In the genomic region with DNA sequence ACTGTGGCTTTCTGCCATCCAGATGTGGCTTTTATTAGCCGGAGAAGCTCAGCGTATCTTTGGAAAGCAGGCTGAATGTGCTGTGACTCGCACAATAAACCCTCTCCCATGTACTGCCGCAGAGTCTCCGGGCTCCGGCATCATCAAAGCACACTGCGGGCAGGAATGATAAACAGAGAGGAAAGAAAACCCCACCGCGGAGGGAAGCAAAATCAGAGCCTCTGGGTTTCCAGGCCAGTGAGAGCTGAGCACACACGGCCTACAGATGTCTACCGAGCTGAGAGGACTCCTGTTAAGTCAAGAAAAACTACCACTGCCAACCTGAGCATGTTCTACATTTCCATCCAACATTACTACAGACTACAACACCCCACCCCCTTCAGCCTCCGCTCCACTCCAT, we compare ENCODE assay signal across 11 mouse cellular contexts. TPM values are rescaled to one million over a fixed set of nuclear protein-coding genes. Genes with fewer than 3 reads are reported as not detected.
DNase-seq lines count a peak whose midpoint lies in the region; ATAC-seq and TF ChIP-seq lines count a peak whose summit lies in the region.
"Had no signal": no experiment of that assay in that cellular context is flagged by ENCODE, and none has a peak within 500 bp of the region (broad histone marks: within the 10 kb centered on the region; RNA-seq: fewer than 3 reads in every experiment).

No protein-coding gene starts in this region.

- intact Hi-C loops in gastrocnemius, adult 2 months (cut with DNase I) = loop anchor here (2.0 to 10.0 kb wide), 2 partner anchors 17 to 119 kb away; no protein-coding TSS in a partner anchor

- peak overlapping the region; percentile 98 for H3K27ac ChIP-seq in gastrocnemius, adult 2 months
- no peak overlapping the region for H3K27ac ChIP-seq in ES-E14 (ENCODE audit: insufficient read depth, low read depth, low read length, poor library complexity, severe bottlenecking)
- peak overlapping the region; percentile 53 for H3K27ac ChIP-seq in heart, embryonic 15.5 days
- no peak overlapping the region; the same call in 1 of the 2 replicates for H3K27ac ChIP-seq in liver, embryonic 16.5 days (ENCODE audit: low read length)

- ATAC-seq in heart, embryonic 15.5 days (replicated peaks; ENCODE audit: insufficient number of reproducible peaks, insufficient read depth, low FRiP score, low read depth) = no peak
- ATAC-seq in liver, embryonic 16.5 days (ENCODE audit: low read depth) = no peak

- no peaks in the 10 kb centered on the region for H3K27me3 ChIP-seq in heart, embryonic 15.5 days
- H3K27me3 ChIP-seq in liver, embryonic 16.5 days (ENCODE audit: control insufficient read depth, insufficient read depth, low read depth, low read length) = peaks cover 5% of the 10 kb centered on the region; the same call in 1 of the 2 replicates

- WGBS in heart, embryonic 15.5 days = 18% methylated on average over 12 of the region's 12 CpGs
- 45% methylated on average over 12 of the region's 12 CpGs for WGBS in liver, embryonic 16.5 days (ENCODE audit: insufficient replicate concordance)

- H3K4me1 ChIP-seq in ES-E14 (ENCODE audit: control insufficient read depth in 2 of 2, insufficient read depth in 2 of 2, low read length in 2 of 2, poor library complexity in 1 of 2) = peaks cover 6 to 18% of the 10 kb centered on the region in 2 experiments
- H3K4me1 ChIP-seq in heart, embryonic 15.5 days (replicated peaks) = peaks cover 80% of the 10 kb centered on the region
- peaks cover 40% of the 10 kb centered on the region for H3K4me1 ChIP-seq in liver, embryonic 16.5 days (ENCODE audit: control insufficient read depth, low read depth, low read length)

- peak overlapping the region; percentile 78 for H3K4me3 ChIP-seq in gastrocnemius, adult 2 months
- peak overlapping the region in 1 of 2 experiments; percentile 16; a peak in 1 of 4 replicates for H3K4me3 ChIP-seq in ES-E14 (ENCODE audit: insufficient read depth in 1 of 2, low read depth in 1 of 2, low read length in 2 of 2, poor library complexity in 1 of 2, severe bottlenecking in 1 of 2)
- peak overlapping the region; percentile 91 for H3K4me3 ChIP-seq in heart, embryonic 15.5 days
- peak overlapping the region; percentile 34 for H3K4me3 ChIP-seq in liver, embryonic 16.5 days (ENCODE audit: low read depth, low read length)

- DNase-seq in gastrocnemius, adult 2 months = no peak
- no peak for DNase-seq in gastrocnemius, adult 18-20 months (ENCODE audit: low spot score)
- DNase-seq in ES-E14 (ENCODE audit: low read depth, low spot score) = no peak
- no peak for DNase-seq in adrenal gland, adult 8-10 months
- no peak for DNase-seq in spleen, postnatal 36 days (ENCODE audit: low spot score in 2 of 2)
- no peak for DNase-seq in left cerebral cortex, adult 8-10 months (ENCODE audit: low spot score in 2 of 2)
- DNase-seq: cerebellum, postnatal 14 days had no signal

- in situ Hi-C loops in ES-E14 (cut with MboI; ENCODE audit: low sequenced_read_pairs in 2 of 2, unreplicated experiment in 2 of 2) = no loop called here

- peaks cover 25% of the 10 kb centered on the region; the same call in 1 of the 2 replicates for H3K36me3 ChIP-seq in ES-E14 (ENCODE audit: control insufficient read depth, insufficient read depth, low read length, poor library complexity, severe bottlenecking)
- no peaks in the 10 kb centered on the region for H3K36me3 ChIP-seq in heart, embryonic 15.5 days
- no peaks in the 10 kb centered on the region for H3K36me3 ChIP-seq in liver, embryonic 16.5 days (ENCODE audit: control insufficient read depth, insufficient read depth)

- peak overlapping the region; percentile 29; the same call in 1 of the 2 replicates for H3K9ac ChIP-seq in ES-E14 (ENCODE audit: insufficient read depth, low read depth, low read length, poor library complexity, severe bottlenecking)
- H3K9ac ChIP-seq in heart, embryonic 15.5 days = peak overlapping the region; percentile 27; the same call in 1 of the 2 replicates
- peak overlapping the region; percentile 11; the same call in 1 of the 2 replicates for H3K9ac ChIP-seq in liver, embryonic 16.5 days (ENCODE audit: low read depth, low read length)

- no peak for TF ChIP-seq CTCF in gastrocnemius, adult 2 months (IDR thresholded peaks at IDR 0.05)

- H3K4me2 ChIP-seq in heart, embryonic 15.5 days = peak overlapping the region; percentile 84
- H3K4me2 ChIP-seq in liver, embryonic 16.5 days (ENCODE audit: low read depth, low read length) = peak overlapping the region; percentile 71

- no peaks in the 10 kb centered on the region for H3K9me3 ChIP-seq in ES-E14 (ENCODE audit: control insufficient read depth, insufficient read depth, low read depth, low read length)
- no peaks in the 10 kb centered on the region for H3K9me3 ChIP-seq in heart, embryonic 15.5 days (replicated peaks)
- H3K9me3 ChIP-seq in liver, embryonic 16.5 days (replicated peaks; ENCODE audit: control insufficient read depth, low read length) = no peaks in the 10 kb centered on the region

TF ChIP-seq in ES-E14, 5 proteins besides CTCF, POLR2A, EP300 and RAD21:
- no peak for TF ChIP-seq HCFC1 (IDR thresholded peaks at IDR 0.05; ENCODE audit: borderline replicate concordance, insufficient read depth, low read length)
- no peak for TF ChIP-seq ZNF384 (IDR thresholded peaks at IDR 0.05; ENCODE audit: low read depth, low read length)
- no peak for TF ChIP-seq CHD2 (IDR thresholded peaks at IDR 0.05; ENCODE audit: low read depth, low read length)
- no peak for TF ChIP-seq ZC3H11A (IDR thresholded peaks at IDR 0.05; ENCODE audit: borderline replicate concordance, low read depth, low read length)

RNA-seq across cellular contexts. Expression of a gene that starts 5.0 kb away (rescaled TPM):
- total RNA-seq in gastrocnemius, adult 2 months (2021) = 10 to 100 TPM in 1 of 2 experiments, 1 to 10 TPM in 1; 9.2 to 13.6 TPM
- 10 to 100 TPM in 1 of 2 experiments, 1 to 10 TPM in 1; 9.2 to 11.3 TPM for total RNA-seq in gastrocnemius, adult 18-20 months (2021)
- total RNA-seq in ES-E14 (2012; rRNA removed) = 45.6 and 47.5 TPM in 2 replicates
- 14.2 and 17.6 TPM in 2 replicates for polyA plus RNA-seq in heart, embryonic 15.5 days (2015; fragmentation: Nextera tagmentation; extraction: Ambion mirVana)
- 4.0 and 4.7 TPM in 2 replicates for polyA plus RNA-seq in liver, embryonic 16.5 days (2015; fragmentation: Nextera tagmentation; extraction: Ambion mirVana)
- total RNA-seq in adrenal gland, adult 8-10 months (2022) = 10 to 100 TPM; 23.3 to 29.6 (median 26.4) TPM
- 10 to 100 TPM; 21.5 to 24.6 (median 22.9) TPM for total RNA-seq in left cerebral cortex, adult 8-10 months (2022)

RNA-seq across cellular contexts. Expression of a gene that starts 50.1 kb away (rescaled TPM):
- total RNA-seq in gastrocnemius, adult 2 months (2021) = 10 to 100 TPM; 45.0 to 51.6 TPM
- 10 to 100 TPM; 47.7 to 56.6 TPM for total RNA-seq in gastrocnemius, adult 18-20 months (2021)
- total RNA-seq in ES-E14 (2012; rRNA removed) = 0.32 TPM in 1 of 2 replicates, not detected in the other
- polyA plus RNA-seq in heart, embryonic 15.5 days (2015; fragmentation: Nextera tagmentation; extraction: Ambion mirVana) = 39.1 and 52.7 TPM in 2 replicates
- polyA plus RNA-seq in liver, embryonic 16.5 days (2015; fragmentation: Nextera tagmentation; extraction: Ambion mirVana) = 0.35 and 0.70 TPM in 2 replicates
- total RNA-seq in adrenal gland, adult 8-10 months (2022) = not detected
- 1 to 10 TPM; 3.5 to 6.1 (median 5.2) TPM for total RNA-seq in left cerebral cortex, adult 8-10 months (2022)
- total RNA-seq: neutrophil, adult 5-6 weeks had no signal
- polyA plus RNA-seq: C2C12 had no signal

Comparison
In these comparisons a context has a peak if more than half of its experiments do, and no peak if none do; other contexts are left out.
1. H3K27ac ChIP-seq: peak in gastrocnemius, adult 2 months (single experiment) and heart, embryonic 15.5 days (single experiment); none in ES-E14 (single experiment) and liver, embryonic 16.5 days (single experiment).
2. RNA of a gene that starts 50.1 kb away (total RNA-seq): 47.7 to 56.6 TPM in gastrocnemius, adult 18-20 months and 45.0 to 51.6 TPM in gastrocnemius, adult 2 months; 3.5 to 6.1 TPM in left cerebral cortex, adult 8-10 months, 0.32 TPM in ES-E14 and not detected in adrenal gland, adult 8-10 months; every median in the first group is over 4 times any median in the second.
3. Peak in every context shown above with its lines, with median percentiles within 50 percentile points of each other: H3K9ac ChIP-seq.